Mouse (Mus musculus): ENCODE data around the gene Tnfaip2. TPM values are rescaled to one million over a fixed set of nuclear protein-coding genes. Genes with fewer than 3 reads are reported as not detected.

Gene Tnfaip2
- 1.9 and 4.7 TPM in 2 replicates for polyA plus RNA-seq (2011; ENCODE audit: insufficient read depth, insufficient read length, low read depth, missing spikeins)

DNA sequence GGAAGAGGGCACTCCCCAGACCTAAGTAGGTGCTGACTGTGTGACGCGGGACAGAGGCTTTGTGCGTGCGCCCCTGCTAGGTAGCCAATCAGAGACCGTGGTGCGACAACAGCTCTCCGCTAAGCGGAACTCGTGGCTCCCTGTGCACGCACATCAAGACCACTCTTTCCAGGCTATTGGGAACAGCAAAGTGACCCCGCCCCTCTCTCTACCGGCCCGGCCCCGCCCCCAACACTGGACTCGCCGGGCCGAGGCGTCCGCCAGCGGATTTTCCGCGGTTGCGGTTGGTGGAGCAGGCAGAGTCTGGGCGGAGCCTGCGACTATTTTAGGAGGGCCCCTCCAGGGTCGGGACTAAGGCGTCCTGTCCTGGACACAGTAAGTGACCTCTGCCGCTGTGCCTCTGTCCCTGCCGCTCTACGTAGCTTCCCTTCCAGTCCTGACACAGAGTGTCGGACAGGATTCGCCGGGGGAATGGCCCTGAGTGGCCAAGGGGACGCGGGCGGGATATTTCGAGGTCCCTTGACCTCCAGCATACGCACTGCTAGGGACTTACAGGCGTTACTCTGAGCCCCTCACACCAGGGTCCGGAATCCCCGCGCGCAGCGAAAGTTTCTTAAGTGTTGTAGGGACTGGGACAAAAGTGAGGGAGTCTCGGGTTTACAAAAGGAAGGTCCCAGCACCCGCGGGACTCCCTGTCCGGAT is at the start of gene Tnfaip2:
TSS of gene Tnfaip2 (plus strand) at position 161 of the 702 bp plus-strand sequence.
- Histone ChIP-seq H3K27me3 (ENCODE audit: control insufficient read depth, insufficient read depth, low read length, poor library complexity, severe bottlenecking) (no peaks in the 10 kb centered on the region; the same call in 1 of the 2 replicates), H3K9me3 (replicated peaks; ENCODE audit: control insufficient read depth, insufficient read depth, low read length, poor library complexity, severe bottlenecking) (0 out of 2 replicates have a peak, but pooled peaks cover 3% of the 10 kb centered on the region), H3K27ac (ENCODE audit: insufficient read depth, low read length) (no peak within 1 kb of the TSS), H3K4me3 (ENCODE audit: low read depth, low read length) (peak within 1 kb of the TSS; percentile 33), H3K9ac (ENCODE audit: low read depth, poor library complexity, severe bottlenecking) (peak within 1 kb of the TSS; percentile 5; the same call in 1 of the 2 replicates), H3K36me3 (ENCODE audit: control insufficient read depth, insufficient read depth, low read length, poor library complexity, severe bottlenecking) (no peaks in the 10 kb centered on the region), H3K4me1 (ENCODE audit: control insufficient read depth, insufficient read depth, low read length) (no peaks in the 10 kb centered on the region)
- TF ChIP-seq EP300 (IDR thresholded peaks at IDR 0.05; ENCODE audit: insufficient read depth, low read depth, low read length) = no peak
- no peak for TF ChIP-seq POLR2A (IDR thresholded peaks at IDR 0.05; ENCODE audit: insufficient read depth, low read length)
- TF ChIP-seq CTCF (IDR thresholded peaks at IDR 0.05; ENCODE audit: low read depth, low read length) = no peak

DNA sequence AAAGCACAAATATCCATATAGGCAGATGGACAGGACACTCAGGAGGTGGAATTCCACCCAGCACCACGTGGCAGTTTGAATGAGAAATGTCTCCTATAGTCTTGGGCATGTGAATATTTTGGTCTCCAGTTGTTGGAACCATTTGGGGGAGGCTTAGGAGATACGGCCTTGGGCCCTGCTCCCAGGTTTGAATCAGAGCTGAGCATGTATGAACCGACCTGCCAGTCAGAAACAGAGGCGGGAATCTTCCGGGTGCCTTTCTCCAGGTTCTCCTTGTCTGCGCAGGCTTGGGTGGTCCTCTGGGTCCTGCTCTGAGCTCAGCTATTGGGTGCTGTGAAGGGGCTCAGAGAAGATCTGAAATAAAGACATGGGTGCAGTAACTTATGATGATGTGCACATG is 48.3 kb upstream of the Tnfaip2 start:
- no peak overlapping the region for H3K4me3 ChIP-seq (ENCODE audit: low read depth, low read length)
- H3K27ac ChIP-seq (ENCODE audit: insufficient read depth, low read length) = no peak overlapping the region
- peaks cover 8% of the 10 kb centered on the region; the same call in 1 of the 2 replicates for H3K9me3 ChIP-seq (replicated peaks; ENCODE audit: control insufficient read depth, insufficient read depth, low read length, poor library complexity, severe bottlenecking)
- H3K9ac ChIP-seq (ENCODE audit: low read depth, poor library complexity, severe bottlenecking) = no peak overlapping the region
- no peaks in the 10 kb centered on the region for H3K4me1 ChIP-seq (ENCODE audit: control insufficient read depth, insufficient read depth, low read length)
- no peaks in the 10 kb centered on the region for H3K36me3 ChIP-seq (ENCODE audit: control insufficient read depth, insufficient read depth, low read length, poor library complexity, severe bottlenecking)
- TF ChIP-seq EP300 (IDR thresholded peaks at IDR 0.05; ENCODE audit: insufficient read depth, low read depth, low read length) (no peak), POLR2A (IDR thresholded peaks at IDR 0.05; ENCODE audit: insufficient read depth, low read length) (no peak), CTCF (IDR thresholded peaks at IDR 0.05; ENCODE audit: low read depth, low read length) (no peak)
- H3K27me3 ChIP-seq (ENCODE audit: control insufficient read depth, insufficient read depth, low read length, poor library complexity, severe bottlenecking) = no peaks in the 10 kb centered on the region

DNA sequence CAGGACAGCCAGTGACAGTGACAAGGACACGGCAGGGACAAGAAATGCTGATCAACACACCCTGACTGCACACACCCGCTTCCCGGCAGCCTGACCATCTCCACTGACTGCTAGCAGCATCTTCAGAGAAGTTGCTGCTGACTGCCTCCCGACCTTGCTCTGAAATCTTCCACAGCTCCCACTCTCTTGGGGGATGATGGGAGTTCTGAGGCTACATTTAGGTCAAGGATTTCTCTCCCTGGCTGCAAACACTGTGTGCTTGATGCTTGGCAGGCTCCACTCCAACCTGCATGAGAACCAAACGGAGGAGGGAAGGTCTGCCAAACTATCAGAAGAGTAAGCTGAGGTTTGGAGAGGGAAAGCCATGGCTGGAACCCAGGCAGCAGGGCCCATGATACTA is 45.3 kb upstream of the Tnfaip2 start:
- no peak for TF ChIP-seq CTCF (IDR thresholded peaks at IDR 0.05; ENCODE audit: low read depth, low read length)
- no peak for TF ChIP-seq EP300 (IDR thresholded peaks at IDR 0.05; ENCODE audit: insufficient read depth, low read depth, low read length)
- TF ChIP-seq POLR2A (IDR thresholded peaks at IDR 0.05; ENCODE audit: insufficient read depth, low read length) = no peak
- peaks cover 8% of the 10 kb centered on the region; the same call in 1 of the 2 replicates for H3K9me3 ChIP-seq (replicated peaks; ENCODE audit: control insufficient read depth, insufficient read depth, low read length, poor library complexity, severe bottlenecking)

DNA sequence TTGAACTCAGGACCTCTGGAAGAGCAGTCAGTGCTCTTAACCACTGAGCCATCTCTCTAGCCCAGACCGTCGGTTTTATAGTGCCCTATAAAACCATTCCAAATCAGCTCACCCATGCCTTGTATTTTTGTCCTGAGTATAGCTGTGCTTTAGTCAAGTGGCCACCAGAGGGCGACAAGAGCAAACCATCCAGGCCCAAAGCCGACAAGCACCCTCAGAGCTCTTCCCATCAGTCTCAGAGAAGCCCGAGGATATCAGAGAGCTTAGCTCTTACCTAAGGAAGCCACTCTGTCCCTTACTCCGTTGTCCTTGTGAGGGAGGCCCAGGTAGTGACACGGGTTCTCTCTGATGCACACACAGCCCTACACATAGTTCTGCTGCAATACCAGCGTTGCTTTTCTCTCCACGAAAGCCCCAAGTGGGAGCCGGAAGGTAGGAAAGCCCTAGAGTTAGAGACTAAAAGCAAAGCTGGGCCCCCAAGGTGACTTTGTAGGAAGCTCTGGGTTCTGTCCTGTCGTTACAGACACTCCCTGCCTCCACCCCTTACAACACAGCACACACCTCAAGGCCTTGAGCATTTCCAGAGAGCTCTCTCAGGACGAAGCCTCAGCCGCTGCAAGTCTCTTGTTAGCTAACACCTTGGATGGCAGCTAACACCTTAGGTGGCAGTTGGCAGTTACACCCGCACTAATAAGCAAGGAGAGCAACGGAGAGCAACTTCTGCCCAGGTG is 40.6 kb upstream of the Tnfaip2 start:
- Histone ChIP-seq H3K4me1 (ENCODE audit: control insufficient read depth, insufficient read depth, low read length) (no peaks in the 10 kb centered on the region), H3K9me3 (replicated peaks; ENCODE audit: control insufficient read depth, insufficient read depth, low read length, poor library complexity, severe bottlenecking) (no peaks in the 10 kb centered on the region), H3K9ac (ENCODE audit: low read depth, poor library complexity, severe bottlenecking) (no peak overlapping the region), H3K4me3 (ENCODE audit: low read depth, low read length) (no peak overlapping the region), H3K36me3 (ENCODE audit: control insufficient read depth, insufficient read depth, low read length, poor library complexity, severe bottlenecking) (no peaks in the 10 kb centered on the region), H3K27ac (ENCODE audit: insufficient read depth, low read length) (no peak overlapping the region), H3K27me3 (ENCODE audit: control insufficient read depth, insufficient read depth, low read length, poor library complexity, severe bottlenecking) (no peaks in the 10 kb centered on the region)
- TF ChIP-seq POLR2A (IDR thresholded peaks at IDR 0.05; ENCODE audit: insufficient read depth, low read length) (no peak), CTCF (IDR thresholded peaks at IDR 0.05; ENCODE audit: low read depth, low read length) (peak; percentile 93)

More for the DNA sequence above, 45.3 kb upstream of the Tnfaip2 start:
- Histone ChIP-seq H3K27me3 (ENCODE audit: control insufficient read depth, insufficient read depth, low read length, poor library complexity, severe bottlenecking) (no peaks in the 10 kb centered on the region), H3K36me3 (ENCODE audit: control insufficient read depth, insufficient read depth, low read length, poor library complexity, severe bottlenecking) (no peaks in the 10 kb centered on the region), H3K4me3 (ENCODE audit: low read depth, low read length) (no peak overlapping the region), H3K27ac (ENCODE audit: insufficient read depth, low read length) (no peak overlapping the region), H3K4me1 (ENCODE audit: control insufficient read depth, insufficient read depth, low read length) (no peaks in the 10 kb centered on the region), H3K9ac (ENCODE audit: low read depth, poor library complexity, severe bottlenecking) (no peak overlapping the region)

DNA sequence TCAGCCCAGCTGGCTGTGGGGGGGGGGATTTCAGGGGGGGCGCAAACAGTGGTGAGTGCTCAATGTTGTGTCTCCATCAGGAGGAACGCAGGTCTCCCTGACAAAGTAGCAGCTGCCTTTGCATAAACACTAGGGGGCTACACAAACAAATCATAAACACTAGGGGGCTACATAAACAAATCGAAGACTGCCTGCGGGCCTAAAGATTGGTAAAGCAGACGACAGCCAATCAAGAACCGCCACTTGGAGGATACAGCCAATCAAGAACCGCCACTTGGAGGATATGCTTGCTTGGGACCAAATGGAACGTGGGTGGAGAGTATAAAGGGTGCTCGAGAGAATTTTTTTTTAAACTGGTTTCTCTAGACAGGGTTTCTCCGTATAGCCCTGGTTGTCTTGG is 37.4 kb upstream of the Tnfaip2 start:
- H3K9ac ChIP-seq (ENCODE audit: low read depth, poor library complexity, severe bottlenecking) = no peak overlapping the region
- no peak overlapping the region for H3K4me3 ChIP-seq (ENCODE audit: low read depth, low read length)
- TF ChIP-seq CTCF (IDR thresholded peaks at IDR 0.05; ENCODE audit: low read depth, low read length) = no peak
- no peak for TF ChIP-seq EP300 (IDR thresholded peaks at IDR 0.05; ENCODE audit: insufficient read depth, low read depth, low read length)
- TF ChIP-seq POLR2A (IDR thresholded peaks at IDR 0.05; ENCODE audit: insufficient read depth, low read length) = no peak
- no peak overlapping the region for H3K27ac ChIP-seq (ENCODE audit: insufficient read depth, low read length)
- H3K9me3 ChIP-seq (replicated peaks; ENCODE audit: control insufficient read depth, insufficient read depth, low read length, poor library complexity, severe bottlenecking) = no peaks in the 10 kb centered on the region
- H3K4me1 ChIP-seq (ENCODE audit: control insufficient read depth, insufficient read depth, low read length) = no peaks in the 10 kb centered on the region
- no peaks in the 10 kb centered on the region for H3K36me3 ChIP-seq (ENCODE audit: control insufficient read depth, insufficient read depth, low read length, poor library complexity, severe bottlenecking)
- H3K27me3 ChIP-seq (ENCODE audit: control insufficient read depth, insufficient read depth, low read length, poor library complexity, severe bottlenecking) = no peaks in the 10 kb centered on the region

DNA sequence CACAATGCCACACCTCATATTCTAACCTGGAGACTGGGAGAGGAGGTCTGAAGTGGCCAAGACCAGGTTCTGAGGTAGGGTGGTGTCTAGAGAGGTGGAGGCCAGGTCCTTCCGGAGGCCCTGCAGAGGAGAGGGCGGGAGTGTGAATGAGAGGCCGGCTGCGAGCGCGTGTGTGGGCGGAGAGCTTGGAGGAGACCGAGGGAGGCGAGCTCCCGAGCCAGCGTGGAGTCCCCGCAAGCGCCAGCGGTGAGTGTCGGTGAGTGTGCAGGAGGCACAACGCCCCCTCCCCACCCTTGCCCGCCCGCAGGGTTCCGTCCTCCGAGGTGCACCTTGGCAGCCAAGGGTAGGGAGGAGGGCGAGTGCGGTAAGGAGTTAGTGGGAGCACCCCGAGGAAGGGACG is 35.6 kb upstream of the Tnfaip2 start, which contains the start of gene Lbhd2:
TSS of gene Lbhd2 (plus strand) at position 188 of the 400 bp plus-strand sequence.
- Histone ChIP-seq H3K4me3 (ENCODE audit: low read depth, low read length) (peak within 1 kb of the TSS; percentile 22), H3K27me3 (ENCODE audit: control insufficient read depth, insufficient read depth, low read length, poor library complexity, severe bottlenecking) (no peaks in the 10 kb centered on the region), H3K27ac (ENCODE audit: insufficient read depth, low read length) (no peak within 1 kb of the TSS), H3K9ac (ENCODE audit: low read depth, poor library complexity, severe bottlenecking) (0 out of 2 replicates have a peak within 1 kb of the TSS, but pooled peaks have one; percentile 5), H3K36me3 (ENCODE audit: control insufficient read depth, insufficient read depth, low read length, poor library complexity, severe bottlenecking) (no peaks in the 10 kb centered on the region), H3K9me3 (replicated peaks; ENCODE audit: control insufficient read depth, insufficient read depth, low read length, poor library complexity, severe bottlenecking) (no peaks in the 10 kb centered on the region), H3K4me1 (ENCODE audit: control insufficient read depth, insufficient read depth, low read length) (no peaks in the 10 kb centered on the region)
- TF ChIP-seq EP300 (IDR thresholded peaks at IDR 0.05; ENCODE audit: insufficient read depth, low read depth, low read length) (no peak), POLR2A (IDR thresholded peaks at IDR 0.05; ENCODE audit: insufficient read depth, low read length) (no peak), CTCF (IDR thresholded peaks at IDR 0.05; ENCODE audit: low read depth, low read length) (no peak)
